Mouse (Mus musculus) forebrain, postnatal 0 days (tissue): ENCODE results near the gene Fbrsl1. TPM values are rescaled to one million over a fixed set of nuclear protein-coding genes. Genes with fewer than 3 reads are reported as not detected.
A peak's percentile ranks its signal among the peaks of the same experiment; 100 is the strongest.

Source experiments
- ATAC-seq: fragments of 200-750 bp; cut with Nextera tagmentation; 2 replicates; pipeline ENCODE4 v1.8.0; 2017; ENCODE audit warnings: mild to moderate bottlenecking, moderate library complexity
- DNase-seq: peaks from one replicate; pipeline ENCODE4 v3.0.0-alpha.2; 2015
- H3K27ac ChIP-seq: fragments of 300-500 bp; sonication (generic); 2 replicates; pipeline ENCODE4 v1.5.1; 2014; ENCODE audit warnings: low read depth, mild to moderate bottlenecking, antibody characterized with exemption, low read length, moderate library complexity, mixed read lengths
- H3K27me3 ChIP-seq: fragments of 300-500 bp; sonication (generic); 2 replicates; pipeline ENCODE4 v1.6.1; 2014; ENCODE audit warnings: mild to moderate bottlenecking, low read length, mixed read lengths; ENCODE audit not compliant: insufficient read depth
- H3K36me3 ChIP-seq: fragments of 300-500 bp; sonication (generic); 2 replicates; pipeline ENCODE4 v1.6.1; 2014; ENCODE audit warnings: mild to moderate bottlenecking, moderate library complexity; ENCODE audit not compliant: insufficient read depth
- H3K4me1 ChIP-seq: fragments of 300-500 bp; sonication (generic); 2 replicates; pipeline ENCODE4 v1.6.1; 2014; ENCODE audit warnings: antibody characterized with exemption; ENCODE audit not compliant: insufficient read depth
- H3K4me2 ChIP-seq: fragments of 300-500 bp; sonication (generic); 2 replicates; pipeline ENCODE4 v1.6.1; 2014; ENCODE audit warnings: low read depth, mild to moderate bottlenecking, moderate library complexity
- H3K4me3 ChIP-seq: fragments of 300-500 bp; sonication (generic); 2 replicates; pipeline ENCODE4 v1.5.1; 2014; ENCODE audit warnings: low read depth, low read length, mixed read lengths
- H3K9ac ChIP-seq: fragments of 300-500 bp; sonication (generic); 2 replicates; pipeline ENCODE4 v1.6.1; 2014; ENCODE audit warnings: mild to moderate bottlenecking
- H3K9me3 ChIP-seq: fragments of 300-500 bp; sonication (generic); 2 replicates; pipeline ENCODE4 v1.6.1; 2016; ENCODE audit warnings: low read length
- CTCF ChIP-seq: sonication (generic); IDR thresholded peaks from 2 replicates; pipeline ENCODE4 v1.5.1; 2016; ENCODE audit warnings: antibody characterized with exemption, control low read depth, low read depth
- WGBS: fragments of 180-500 bp; shearing (Covaris S2); extraction: QIAGEN DNeasy Blood & Tissue Kit; methylation state at CpG from one replicate; pipeline ENCODE4 v1.1.7; 2014; 5-methylcytosine and 5-hydroxymethylcytosine counted together
- polyA plus RNA-seq: library from polyadenylated mRNA; unstranded; fragments of >200 nt; fragmentation: Nextera tagmentation; extraction: Ambion mirVana; gene quantifications from 2 replicates; pipeline ENCODE4 v1.2.1, GENCODE M21; 2015
- total RNA-seq: library from RNA; depleted of rRNA; stranded (reverse); fragments of >200 nt; gene quantifications from 2 replicates; pipeline ENCODE4 v1.2.3, GENCODE M21; 2014

Gene Fbrsl1
- total and polyA plus RNA-seq, 2 experiments from 2014 or later: 21.3 to 30.3 TPM

GRCm38 (mm10) chr5:110487943-110488342, 39.6 kb upstream of the Fbrsl1 start:
- DNase-seq: no peak
- Histone ChIP-seq H3K27ac (no peak overlapping the region), H3K4me3 (no peak overlapping the region), H3K9ac (no peak overlapping the region), H3K9me3 (no peaks in the 10 kb centered on the region), H3K4me1 (no peaks in the 10 kb centered on the region), H3K27me3 (no peaks in the 10 kb centered on the region), H3K4me2 (no peak overlapping the region), H3K36me3 (no peaks in the 10 kb centered on the region)
- TF ChIP-seq CTCF: no peak
- WGBS: 67% methylated on average over 1 of the region's 1 CpGs
- ATAC-seq: no peak

- Histone ChIP-seq H3K27ac (no peak overlapping the region), H3K36me3 (no peaks in the 10 kb centered on the region), H3K9me3 (no peaks in the 10 kb centered on the region), H3K4me2 (no peak overlapping the region), H3K27me3 (no peaks in the 10 kb centered on the region), H3K4me3 (no peak overlapping the region), H3K9ac (no peak overlapping the region), H3K4me1 (no peaks in the 10 kb centered on the region)
- WGBS: 7% methylated on average over 5 of the region's 5 CpGs
- no peak for TF ChIP-seq CTCF
- peak; percentile 91 for ATAC-seq
- peak; percentile 35 for DNase-seq
Measured at GRCm38 (mm10) chr5:110486674-110487334, 38.5 kb upstream of the Fbrsl1 start.

GRCm38 (mm10) chr5:110484711-110485110, 36.4 kb upstream of the Fbrsl1 start:
- no peak overlapping the region for H3K4me2 ChIP-seq
- ATAC-seq (no peak), DNase-seq (no peak)
- no peaks in the 10 kb centered on the region for H3K9me3 ChIP-seq
- H3K4me3 ChIP-seq: no peak overlapping the region
- no peak overlapping the region for H3K9ac ChIP-seq
- H3K27ac ChIP-seq: no peak overlapping the region
- peaks cover 4% of the 10 kb centered on the region; the same call in 1 of the 2 replicates for H3K27me3 ChIP-seq
- 86% methylated on average over 3 of the region's 3 CpGs for WGBS
- H3K4me1 ChIP-seq: no peaks in the 10 kb centered on the region
- no peak for TF ChIP-seq CTCF
- no peaks in the 10 kb centered on the region for H3K36me3 ChIP-seq

- H3K9me3 ChIP-seq: no peaks in the 10 kb centered on the region
- no peak overlapping the region for H3K4me2 ChIP-seq
- DNase-seq (no peak), ATAC-seq (no peak)
- TF ChIP-seq CTCF: no peak
- no peak overlapping the region for H3K9ac ChIP-seq
- WGBS: 90% methylated on average over 8 of the region's 8 CpGs
- no peak overlapping the region for H3K27ac ChIP-seq
- H3K27me3 ChIP-seq: peaks cover 4% of the 10 kb centered on the region; the same call in 1 of the 2 replicates
- H3K36me3 ChIP-seq: no peaks in the 10 kb centered on the region
- no peaks in the 10 kb centered on the region for H3K4me1 ChIP-seq
- H3K4me3 ChIP-seq: no peak overlapping the region
Measured at GRCm38 (mm10) chr5:110479228-110479627, 30.9 kb upstream of the Fbrsl1 start.

- Histone ChIP-seq H3K9me3 (no peaks in the 10 kb centered on the region), H3K4me3 (no peak overlapping the region), H3K4me2 (no peak overlapping the region), H3K9ac (no peak overlapping the region), H3K27me3 (no peaks in the 10 kb centered on the region), H3K27ac (no peak overlapping the region), H3K4me1 (no peaks in the 10 kb centered on the region), H3K36me3 (no peaks in the 10 kb centered on the region)
- ATAC-seq (no peak), DNase-seq (no peak)
- WGBS: 58% methylated on average over 11 of the region's 11 CpGs
- TF ChIP-seq CTCF: no peak
Measured at GRCm38 (mm10) chr5:110474156-110474555, 25.9 kb upstream of the Fbrsl1 start.

GRCm38 (mm10) chr5:110472834-110473233, 24.5 kb upstream of the Fbrsl1 start:
- Histone ChIP-seq H3K27ac (no peak overlapping the region), H3K9me3 (no peaks in the 10 kb centered on the region), H3K36me3 (no peaks in the 10 kb centered on the region), H3K4me2 (no peak overlapping the region), H3K4me1 (no peaks in the 10 kb centered on the region), H3K4me3 (no peak overlapping the region), H3K9ac (no peak overlapping the region), H3K27me3 (no peaks in the 10 kb centered on the region)
- ATAC-seq: no peak
- WGBS: 17% methylated on average over 1 of the region's 1 CpGs
- no peak for TF ChIP-seq CTCF
- no peak for DNase-seq

- H3K4me1 ChIP-seq: no peaks in the 10 kb centered on the region
- ATAC-seq (peak; percentile 41; the same call in 1 of the 2 replicates), DNase-seq (no peak)
- no peak overlapping the region for H3K9ac ChIP-seq
- H3K4me3 ChIP-seq: no peak overlapping the region
- H3K27ac ChIP-seq: no peak overlapping the region
- no peaks in the 10 kb centered on the region for H3K9me3 ChIP-seq
- no peak for TF ChIP-seq CTCF
- 27% methylated on average over 5 of the region's 5 CpGs for WGBS
- H3K27me3 ChIP-seq: no peaks in the 10 kb centered on the region
- H3K4me2 ChIP-seq: no peak overlapping the region
- H3K36me3 ChIP-seq: no peaks in the 10 kb centered on the region
Measured at GRCm38 (mm10) chr5:110471981-110472476, 23.7 kb upstream of the Fbrsl1 start.
